Mouse (Mus musculus) forebrain, embryonic 14.5 days (tissue): ENCODE results near the gene Olfml2a. TPM values are rescaled to one million over a fixed set of nuclear protein-coding genes. Genes with fewer than 3 reads are reported as not detected.
A peak's percentile ranks its signal among the peaks of the same experiment; 100 is the strongest.

ENCODE experiments used
- ATAC-seq: fragments of 200-750 bp; cut with Nextera tagmentation; 2 replicates; pipeline ENCODE4 v1.8.0; 2017; ENCODE audit warnings: mild to moderate bottlenecking, moderate library complexity
- DNase-seq: peaks from one replicate; pipeline ENCODE4 v3.0.0-alpha.2; 2015; ENCODE audit warnings: low spot score
- H3K27ac ChIP-seq: fragments of 300-500 bp; sonication (generic); 2 replicates; pipeline ENCODE4 v1.5.1; 2014; ENCODE audit warnings: low read depth, mild to moderate bottlenecking, control low read depth, low read length, moderate library complexity
- H3K27me3 ChIP-seq: fragments of 300-500 bp; sonication (generic); replicated peaks from 2 replicates; pipeline ENCODE4 v1.6.1; 2014; ENCODE audit warnings: low read length, control low read depth, mixed read lengths; ENCODE audit not compliant: control insufficient read depth, insufficient read depth
- H3K36me3 ChIP-seq: fragments of 300-500 bp; sonication (generic); 2 replicates; pipeline ENCODE4 v1.6.1; 2014; ENCODE audit warnings: low read length, control low read depth; ENCODE audit not compliant: control insufficient read depth, insufficient read depth
- H3K4me1 ChIP-seq: fragments of 300-500 bp; sonication (generic); 2 replicates; pipeline ENCODE4 v1.6.1; 2014; ENCODE audit warnings: antibody characterized with exemption, low read length, control low read depth; ENCODE audit not compliant: control insufficient read depth, insufficient read depth
- H3K4me2 ChIP-seq: fragments of 300-500 bp; sonication (generic); 2 replicates; pipeline ENCODE4 v1.6.1; 2014; ENCODE audit warnings: mild to moderate bottlenecking, control low read depth, low read length
- H3K4me3 ChIP-seq: fragments of 300-500 bp; sonication (generic); 2 replicates; pipeline ENCODE4 v1.5.1; 2014; ENCODE audit warnings: low read depth, low read length, control low read depth
- H3K9ac ChIP-seq: fragments of 300-500 bp; sonication (generic); 2 replicates; pipeline ENCODE4 v1.6.1; 2014; ENCODE audit warnings: mild to moderate bottlenecking, low read length, control low read depth, moderate library complexity
- H3K9me3 ChIP-seq: fragments of 300-500 bp; sonication (generic); replicated peaks from 2 replicates; pipeline ENCODE4 v1.6.1; 2016; ENCODE audit warnings: low read length, control low read depth, mixed read lengths; ENCODE audit not compliant: control insufficient read depth
- WGBS: fragments of 180-500 bp; shearing (Covaris S2); extraction: QIAGEN DNeasy Blood & Tissue Kit; methylation state at CpG from one replicate; pipeline ENCODE4 v1.1.7; 2014; 5-methylcytosine and 5-hydroxymethylcytosine counted together
- polyA plus RNA-seq: library from polyadenylated mRNA; unstranded; fragments of >200 nt; fragmentation: Nextera tagmentation; extraction: Ambion mirVana; gene quantifications from 2 replicates; pipeline ENCODE4 v1.2.1, GENCODE M21; 2014

Gene Olfml2a
- polyA plus RNA-seq, 1 experiment from 2014 or later: 1.9 TPM

DNA sequence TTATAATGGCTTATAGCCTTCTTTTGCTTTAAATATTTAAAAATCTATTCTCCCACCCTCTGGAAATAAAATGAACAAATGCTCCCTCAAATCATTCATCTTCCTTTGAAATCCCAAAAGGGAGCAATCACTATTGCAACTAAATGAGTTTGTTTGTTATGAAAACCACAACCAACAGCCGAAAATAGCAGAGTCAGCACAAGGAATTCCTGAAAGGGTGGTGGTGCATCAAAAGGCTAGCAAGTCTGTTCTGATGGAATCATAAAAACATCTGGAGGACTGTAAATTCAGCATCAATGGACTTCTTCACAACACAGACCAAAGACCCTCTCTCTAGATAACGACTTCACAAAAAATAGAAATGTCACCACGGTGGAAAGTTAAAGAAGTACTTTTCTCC is 8.3 kb upstream of the Olfml2a start:
- no peak for ATAC-seq
- peaks cover 21% of the 10 kb centered on the region for H3K27me3 ChIP-seq
- WGBS: 20% methylated on average over 3 of the region's 3 CpGs

DNA sequence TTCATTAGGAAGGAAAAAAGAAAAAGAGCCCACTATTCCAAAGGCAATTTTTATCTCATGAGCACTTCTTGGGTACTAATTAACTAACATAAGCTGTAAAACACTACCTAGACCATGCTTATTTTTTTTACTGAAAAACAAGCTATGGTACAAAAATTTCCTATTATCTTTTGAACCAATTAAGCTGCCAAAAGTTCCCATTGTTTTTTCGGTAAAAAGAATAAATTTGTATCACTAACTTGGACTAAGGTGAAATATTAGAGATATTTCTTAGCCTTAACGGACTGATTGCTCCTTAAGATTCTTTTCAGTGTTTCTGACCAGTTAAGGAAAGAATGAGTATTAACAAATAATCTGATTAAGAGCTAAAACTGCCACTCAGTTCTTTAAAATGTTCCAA is 7.9 kb upstream of the Olfml2a start:
- Histone ChIP-seq H3K36me3 (no peaks in the 10 kb centered on the region), H3K4me3 (peak overlapping the region; percentile 83; the same call in 1 of the 2 replicates), H3K4me1 (peaks cover 10% of the 10 kb centered on the region), H3K4me2 (no peak overlapping the region), H3K27me3 (peaks cover 21% of the 10 kb centered on the region), H3K27ac (no peak overlapping the region), H3K9ac (no peak overlapping the region), H3K9me3 (no peaks in the 10 kb centered on the region)
- DNase-seq (no peak), ATAC-seq (no peak)
- WGBS: 22% methylated on average over 2 of the region's 2 CpGs

More for the DNA sequence above, 8.3 kb upstream of the Olfml2a start:
- Histone ChIP-seq H3K36me3 (no peaks in the 10 kb centered on the region), H3K4me1 (peaks cover 10% of the 10 kb centered on the region), H3K4me2 (no peak overlapping the region), H3K9ac (no peak overlapping the region), H3K4me3 (no peak overlapping the region), H3K9me3 (no peaks in the 10 kb centered on the region), H3K27ac (no peak overlapping the region)
- DNase-seq: peak; percentile 20

- Histone ChIP-seq H3K36me3 (no peaks in the 10 kb centered on the region), H3K4me2 (peak overlapping the region; percentile 83), H3K4me3 (peak overlapping the region; percentile 83), H3K27me3 (peaks cover 21% of the 10 kb centered on the region), H3K9me3 (no peaks in the 10 kb centered on the region), H3K4me1 (peaks cover 10% of the 10 kb centered on the region), H3K9ac (no peak overlapping the region; the same call in 1 of the 2 replicates), H3K27ac (no peak overlapping the region)
- DNase-seq (peak; percentile 32), ATAC-seq (no peak)
- WGBS: 3% methylated on average over 10 of the region's 10 CpGs
Observed at GRCm38 (mm10) chr2:38924571-38924970, 7.2 kb upstream of the Olfml2a start.

- Histone ChIP-seq H3K4me1 (peaks cover 10% of the 10 kb centered on the region), H3K9ac (peak overlapping the region; percentile 70), H3K4me3 (peak overlapping the region; percentile 83), H3K9me3 (no peaks in the 10 kb centered on the region), H3K36me3 (no peaks in the 10 kb centered on the region), H3K27ac (no peak overlapping the region), H3K4me2 (peak overlapping the region; percentile 83), H3K27me3 (peaks cover 21% of the 10 kb centered on the region)
- under 1% methylated on average over 50 of the region's 51 CpGs for WGBS
- ATAC-seq (peak; percentile 55), DNase-seq (peak; percentile 35)
Observed at GRCm38 (mm10) chr2:38925171-38926080, 6.4 kb upstream of the Olfml2a start.

- no peaks in the 10 kb centered on the region for H3K9me3 ChIP-seq
- H3K4me1 ChIP-seq: peaks cover 10% of the 10 kb centered on the region
- H3K4me3 ChIP-seq: peak overlapping the region; percentile 83
- H3K4me2 ChIP-seq: peak overlapping the region; percentile 83
- no peak overlapping the region for H3K27ac ChIP-seq
- DNase-seq: peak; percentile 98
- H3K27me3 ChIP-seq: peaks cover 21% of the 10 kb centered on the region
- WGBS: under 1% methylated on average over 40 of the region's 53 CpGs
- no peaks in the 10 kb centered on the region for H3K36me3 ChIP-seq
- ATAC-seq: peak; percentile 96
- peak overlapping the region; percentile 70 for H3K9ac ChIP-seq
Observed at GRCm38 (mm10) chr2:38926145-38926891, 5.5 kb upstream of the Olfml2a start.

GRCm38 (mm10) chr2:38927115-38927979 is 4.4 kb upstream of the Olfml2a start, which contains the start of gene Nr6a1:
TSS of gene Nr6a1 (minus strand) at chr2:38927688.
- peaks cover 21% of the 10 kb centered on the region for H3K27me3 ChIP-seq
- no peaks in the 10 kb centered on the region for H3K36me3 ChIP-seq
- peak; percentile 80 for DNase-seq
- H3K9me3 ChIP-seq: no peaks in the 10 kb centered on the region
- peaks cover 15% of the 10 kb centered on the region for H3K4me1 ChIP-seq
- H3K9ac ChIP-seq: 0 out of 2 replicates have a peak within 1 kb of the TSS, but pooled peaks have one; percentile 8
- ATAC-seq: peak; percentile 52
- WGBS: 7% methylated on average over 19 of the region's 19 CpGs
- peak within 1 kb of the TSS; percentile 83 for H3K4me2 ChIP-seq
- H3K27ac ChIP-seq: no peak within 1 kb of the TSS
- H3K4me3 ChIP-seq: peak within 1 kb of the TSS; percentile 83

GRCm38 (mm10) chr2:38930269-38930668 is 1.5 kb upstream of the Olfml2a start:
- ATAC-seq (no peak), DNase-seq (no peak)
- peaks cover 9% of the 10 kb centered on the region for H3K4me1 ChIP-seq
- H3K36me3 ChIP-seq: no peaks in the 10 kb centered on the region
- 73% methylated on average over 2 of the region's 2 CpGs for WGBS
- H3K4me3 ChIP-seq: no peak overlapping the region
- 0 out of 2 replicates have a peak, but pooled peaks cover 1% of the 10 kb centered on the region for H3K27me3 ChIP-seq
- H3K9me3 ChIP-seq: no peaks in the 10 kb centered on the region
- no peak overlapping the region for H3K9ac ChIP-seq
- H3K27ac ChIP-seq: no peak overlapping the region
- no peak overlapping the region for H3K4me2 ChIP-seq

DNA sequence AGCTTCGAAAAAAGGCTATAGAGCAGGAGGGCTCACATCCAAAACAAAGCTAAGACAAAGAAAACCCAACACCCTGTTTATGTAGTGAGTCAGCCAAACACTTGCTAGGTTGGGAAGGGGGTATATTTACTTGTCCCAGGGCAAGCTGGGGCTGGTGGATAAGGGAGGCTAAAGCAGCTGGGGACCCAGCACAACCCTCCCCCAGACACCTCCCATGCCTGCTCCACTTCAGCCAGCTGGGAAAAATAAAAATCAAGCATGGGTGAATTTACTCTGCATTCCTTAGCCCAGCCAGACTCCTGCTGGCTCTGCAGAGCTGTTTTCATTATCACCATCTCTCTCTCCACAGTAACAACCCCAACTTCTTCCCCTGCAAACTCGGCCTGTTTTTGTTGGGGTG is 2.2 kb downstream of the Olfml2a start:
- Histone ChIP-seq H3K27me3 (no peaks in the 10 kb centered on the region), H3K27ac (no peak overlapping the region), H3K9ac (0 out of 2 replicates have a peak overlapping the region, but pooled peaks have one; percentile 8), H3K4me1 (peaks cover 5% of the 10 kb centered on the region; the same call in 1 of the 2 replicates), H3K4me3 (no peak overlapping the region), H3K36me3 (no peaks in the 10 kb centered on the region), H3K4me2 (no peak overlapping the region), H3K9me3 (no peaks in the 10 kb centered on the region)
- ATAC-seq: no peak
- WGBS: 19% methylated on average over 2 of the region's 2 CpGs
- DNase-seq: no peak
